Mouse (Mus musculus) common myeloid progenitor, adult 5-6 weeks (primary cell): ENCODE results near the gene Xrcc5. TPM values are rescaled to one million over a fixed set of nuclear protein-coding genes. Genes with fewer than 3 reads are reported as not detected.

Experiments
- ATAC-seq: replicated peaks from 2 replicates; pipeline ENCODE4 v1.8.0; 2016; ENCODE audit warnings: low read depth, mild to moderate bottlenecking, moderate TSS enrichment, inconsistent platforms; ENCODE audit not compliant: poor library complexity, severe bottlenecking
- total RNA-seq: library from RNA; stranded (forward); fragments of 200-1000, 187-1606 nt; gene quantifications from 2 replicates; pipeline ENCODE4 v1.2.3, GENCODE M21; 2017

The Xrcc5 gene
- total RNA-seq, 1 experiment from 2014 or later = 34.4 TPM

DNA sequence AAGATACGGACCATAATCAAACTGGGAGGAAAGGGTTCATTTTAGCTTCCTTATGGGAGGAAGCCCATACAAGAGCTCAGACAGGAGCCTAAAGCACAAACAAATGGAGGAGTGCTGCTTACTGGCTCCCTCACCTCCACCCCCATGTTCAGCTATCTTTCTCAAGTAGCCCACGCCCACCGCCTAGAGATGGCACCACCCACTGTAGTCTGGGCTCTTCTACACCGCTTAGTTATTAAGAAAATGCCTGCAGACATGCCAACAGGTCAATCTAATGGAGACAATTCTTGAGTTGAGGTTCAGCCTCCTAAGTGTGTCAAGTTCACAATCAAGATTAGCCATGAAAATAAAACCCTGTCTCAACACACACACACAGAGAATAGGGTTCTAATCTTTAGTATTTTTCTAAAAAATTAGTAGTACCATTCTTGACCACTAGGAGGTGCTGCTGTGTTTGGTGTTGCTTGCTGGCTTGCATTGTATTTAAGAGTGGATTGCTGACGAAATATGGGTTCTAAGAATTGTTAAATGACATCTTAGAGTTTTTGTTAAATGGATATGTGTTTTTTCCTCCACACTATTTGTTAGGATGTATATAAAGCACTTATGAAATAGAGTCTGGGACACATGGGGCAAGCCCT is 6.3 kb downstream of the Xrcc5 start:
- peak; percentile 72 for ATAC-seq

DNA sequence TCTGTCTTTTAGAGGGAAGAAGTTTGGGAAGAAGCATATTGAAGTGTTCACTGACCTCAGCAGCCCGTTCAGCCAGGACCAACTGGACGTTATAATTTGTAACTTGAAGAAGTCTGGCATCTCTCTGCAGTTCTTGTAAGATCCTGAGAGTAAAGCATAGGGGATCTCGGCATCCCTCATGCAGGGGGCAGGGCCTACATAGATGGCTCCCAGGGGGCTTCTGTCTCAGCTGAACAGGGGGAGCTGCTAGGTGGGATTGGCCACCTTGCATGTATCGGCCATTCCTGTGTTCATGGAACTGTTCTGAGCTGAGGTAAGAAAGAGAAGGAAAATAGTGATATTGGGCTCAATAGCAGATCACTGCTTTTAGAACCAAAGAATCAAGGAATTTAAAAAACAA is 8.2 kb downstream of the Xrcc5 start:
- ATAC-seq = no peak

- ATAC-seq = no peak
These were observed 9.2 kb downstream of the Xrcc5 start for GRCm38 (mm10) chr1:72316409-72316808.

- no peak for ATAC-seq
These were observed 9.7 kb downstream of the Xrcc5 start for GRCm38 (mm10) chr1:72316901-72317300.

DNA sequence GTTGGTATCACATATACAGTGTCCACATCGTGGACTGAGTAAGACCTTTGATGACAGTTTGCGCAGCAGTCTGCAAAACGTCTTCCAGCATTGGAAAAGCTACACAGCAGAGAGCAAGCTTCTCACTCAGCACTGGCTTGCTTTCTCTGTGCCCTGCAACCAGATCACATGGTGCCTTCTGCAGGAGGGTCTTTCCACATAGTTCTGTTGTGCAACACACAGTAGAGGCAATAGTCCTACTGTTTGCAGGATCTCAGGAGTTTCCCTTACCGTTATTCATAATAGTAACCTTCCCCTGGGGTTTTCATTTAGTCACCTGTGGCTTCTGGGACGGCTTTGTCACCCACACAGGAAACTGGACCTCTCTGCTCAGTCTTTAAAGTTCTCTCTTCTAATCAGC is 13.5 kb downstream of the Xrcc5 start:
- ATAC-seq = peak; percentile 45; the same call in 1 of the 2 replicates

GRCm38 (mm10) chr1:72323248-72323647 is 16.0 kb downstream of the Xrcc5 start:
- no peak for ATAC-seq

DNA sequence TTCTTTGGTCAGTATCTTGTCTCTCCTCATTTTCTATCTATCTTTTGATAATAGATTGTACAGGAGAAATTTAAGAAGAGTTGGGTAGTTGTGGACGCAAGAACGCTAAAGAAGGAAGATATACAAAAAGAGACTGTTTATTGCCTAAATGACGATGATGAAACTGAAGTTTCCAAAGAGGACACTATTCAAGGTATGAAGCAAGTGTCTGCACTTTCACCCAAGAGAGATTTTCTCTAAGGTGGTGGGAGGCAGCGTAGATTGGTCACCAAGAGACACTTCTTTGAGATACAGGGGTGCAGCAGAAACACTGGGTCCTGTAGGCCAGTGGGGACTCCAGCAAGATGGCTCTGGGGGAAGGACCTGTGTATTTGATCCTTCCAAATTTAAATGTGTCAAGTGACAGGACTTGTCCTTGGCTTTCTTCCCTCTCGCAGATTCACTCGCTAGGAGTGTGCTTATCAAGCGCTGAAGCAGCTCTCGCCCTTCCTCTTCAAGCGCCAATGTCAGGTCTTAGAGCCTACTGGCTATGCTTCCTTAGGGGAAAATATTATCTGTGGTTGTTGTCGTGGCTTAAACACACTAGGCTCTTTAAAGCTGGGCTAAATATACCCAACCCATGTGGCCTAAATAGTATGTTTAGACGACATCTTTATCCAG is 19.1 kb downstream of the Xrcc5 start:
- no peak for ATAC-seq

- ATAC-seq = no peak
These were observed 27.6 kb downstream of the Xrcc5 start for GRCm38 (mm10) chr1:72334807-72335206.

- ATAC-seq = no peak
These were observed 29.6 kb downstream of the Xrcc5 start for GRCm38 (mm10) chr1:72336780-72337179.

DNA sequence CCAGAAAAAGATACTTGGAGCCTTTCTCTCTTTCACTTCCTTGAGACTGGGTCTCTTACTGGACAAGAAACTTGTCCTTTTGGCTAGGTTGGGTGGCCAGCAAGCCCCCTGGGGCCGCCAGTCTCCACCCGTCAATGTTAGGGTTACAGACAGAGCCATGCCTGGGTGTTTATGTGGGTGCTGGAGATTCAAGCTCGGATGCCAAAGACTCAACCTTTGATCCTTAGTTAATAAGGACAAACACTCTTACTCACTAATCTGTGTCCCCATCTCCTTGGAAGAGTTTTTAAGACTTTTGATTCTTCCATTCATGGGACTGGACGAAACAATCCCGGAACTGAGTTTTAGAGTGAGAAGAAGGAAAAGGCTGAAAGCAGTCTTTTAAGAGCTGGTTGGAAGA is 31.1 kb downstream of the Xrcc5 start:
- ATAC-seq = no peak

DNA sequence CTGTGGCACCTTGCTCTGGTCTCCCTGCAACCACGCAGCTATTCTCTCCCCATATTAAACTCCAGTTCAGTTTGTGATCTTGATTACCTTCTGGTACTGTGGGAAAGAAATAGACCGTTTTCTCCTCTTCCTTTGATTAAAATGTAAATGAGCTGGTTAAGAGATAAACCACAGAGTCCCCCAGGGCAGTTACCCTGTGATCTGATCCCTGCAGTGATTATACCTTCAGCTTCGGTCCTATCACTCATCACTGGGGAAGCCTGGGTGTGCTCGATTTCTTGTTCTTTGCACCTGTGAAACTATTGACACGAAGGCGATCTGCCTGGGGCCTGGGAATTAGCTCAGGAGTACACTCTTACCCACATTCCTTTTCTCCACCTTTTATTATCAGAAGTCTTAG is 40.7 kb downstream of the Xrcc5 start:
- no peak for ATAC-seq

DNA sequence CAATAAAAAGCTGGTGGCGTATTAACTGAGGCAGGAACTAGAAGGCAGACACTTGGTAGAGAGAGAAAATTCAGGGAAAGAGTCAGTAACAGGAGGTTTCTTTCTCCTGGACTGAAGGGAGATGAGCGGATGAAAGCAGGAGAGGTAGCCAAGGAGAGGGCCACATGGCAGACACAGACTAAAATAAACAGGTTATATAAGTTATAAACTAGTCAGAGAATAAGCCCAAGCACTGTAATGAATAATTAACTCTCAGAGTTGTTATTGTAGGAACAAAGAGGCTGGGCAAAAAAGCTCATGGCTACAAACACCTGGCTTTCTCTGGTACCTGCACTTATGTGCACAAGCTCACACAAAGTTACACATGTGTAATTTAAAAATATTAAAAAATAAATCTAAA is 47.6 kb downstream of the Xrcc5 start:
- no peak for ATAC-seq

DNA sequence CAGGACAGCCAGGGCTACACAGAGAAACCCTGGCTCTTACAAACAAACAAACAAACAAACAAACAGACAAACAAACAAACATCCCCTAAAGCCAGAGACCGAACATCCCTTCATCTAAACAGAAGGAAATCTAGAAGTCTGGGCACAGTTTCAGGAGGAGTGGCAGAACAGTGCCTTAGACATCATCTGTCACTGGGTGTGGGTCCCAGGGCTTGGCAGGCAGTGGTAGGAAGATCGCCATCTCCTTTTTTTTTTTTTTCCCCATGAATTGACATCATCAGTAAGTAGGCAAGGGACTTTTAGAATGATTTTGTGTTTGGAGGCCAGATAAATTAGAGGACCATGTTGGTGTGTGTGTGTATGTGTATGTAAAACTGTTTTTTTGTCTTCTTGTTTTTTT is 51.0 kb downstream of the Xrcc5 start:
- no peak for ATAC-seq

- ATAC-seq = peak; percentile 88
These were observed 52.2 kb downstream of the Xrcc5 start for GRCm38 (mm10) chr1:72359462-72359861.

- ATAC-seq = peak; percentile 40
These were observed 53.6 kb downstream of the Xrcc5 start for GRCm38 (mm10) chr1:72360809-72361208.

DNA sequence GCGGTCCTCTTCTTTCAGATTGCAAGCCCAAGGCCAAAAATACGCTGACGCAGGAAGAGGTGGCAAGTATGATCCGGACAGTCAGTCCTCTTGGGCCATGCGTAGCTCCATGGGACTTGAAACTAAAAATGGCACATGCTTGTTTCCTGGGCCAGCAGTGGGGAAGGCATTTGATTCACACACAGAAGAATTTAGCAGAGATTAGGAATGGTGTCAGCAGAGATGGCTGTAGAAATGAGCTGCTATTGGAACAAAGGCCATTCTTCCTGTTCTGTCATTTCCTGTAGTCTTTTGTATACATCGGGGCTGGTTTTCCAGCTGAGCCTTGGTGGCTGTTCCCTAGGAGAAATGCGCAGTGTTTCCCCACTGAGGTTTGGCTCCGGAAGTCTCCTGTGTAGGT is 57.4 kb downstream of the Xrcc5 start:
- no peak for ATAC-seq

- no peak for ATAC-seq
These were observed 65.3 kb downstream of the Xrcc5 start for GRCm38 (mm10) chr1:72372512-72372911.

DNA sequence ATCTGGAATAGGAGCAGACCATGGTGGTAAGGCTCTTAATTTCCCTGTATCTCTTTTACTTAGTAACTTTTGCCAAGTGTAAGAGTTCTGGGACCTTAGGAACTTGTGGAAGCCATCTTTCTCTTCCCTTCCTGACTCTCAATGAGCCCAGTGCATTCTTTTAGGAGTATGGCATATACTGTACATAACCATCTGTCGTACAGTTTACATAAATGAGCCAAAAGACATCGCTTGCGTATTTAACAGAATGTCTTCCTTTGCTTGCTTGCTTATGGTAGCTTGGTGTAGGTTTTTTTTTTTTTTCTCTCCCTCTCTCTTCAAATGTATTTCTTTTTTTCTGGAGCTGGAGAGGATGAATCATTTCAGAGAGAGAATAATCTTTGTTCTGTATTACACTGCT is 65.7 kb downstream of the Xrcc5 start:
- ATAC-seq = no peak

DNA sequence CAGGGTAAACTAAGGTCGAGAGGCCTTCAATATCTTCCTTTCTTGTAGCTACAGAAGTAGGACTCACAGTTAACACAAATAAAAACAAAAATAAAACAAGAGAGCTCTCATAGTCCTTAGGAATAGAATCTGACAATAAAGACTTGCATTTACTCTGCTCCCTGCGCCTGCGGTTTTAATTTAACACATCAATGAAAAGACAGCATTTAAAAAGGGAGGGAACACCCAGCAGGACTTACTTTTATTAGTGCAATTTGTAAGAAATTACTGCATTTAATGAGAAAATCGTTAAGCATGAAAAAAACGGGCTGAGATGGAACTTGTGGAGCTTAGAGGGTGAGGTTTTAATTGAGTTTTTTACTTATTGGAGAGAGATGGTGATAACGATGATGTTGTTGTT is 66.4 kb downstream of the Xrcc5 start:
- no peak for ATAC-seq

DNA sequence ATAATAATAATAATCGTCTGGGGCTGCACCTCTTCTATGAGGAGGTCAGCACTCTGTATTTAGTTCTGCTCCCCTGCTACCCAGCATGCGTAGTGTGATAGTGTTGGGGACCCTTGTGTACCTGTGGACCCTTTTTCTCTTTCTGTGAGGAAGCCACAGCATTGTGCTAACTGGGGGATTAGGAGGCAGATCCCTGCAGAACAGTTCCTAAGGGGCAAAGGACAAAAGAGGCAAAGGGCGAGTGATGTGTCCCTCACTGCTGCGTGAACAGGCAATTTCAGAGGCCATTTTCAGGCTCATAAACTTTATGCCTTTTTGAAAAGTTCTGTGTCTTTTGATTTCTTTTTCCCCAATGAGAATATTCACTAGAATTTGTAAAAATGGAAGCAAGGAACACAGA is 66.8 kb downstream of the Xrcc5 start:
- ATAC-seq = no peak

DNA sequence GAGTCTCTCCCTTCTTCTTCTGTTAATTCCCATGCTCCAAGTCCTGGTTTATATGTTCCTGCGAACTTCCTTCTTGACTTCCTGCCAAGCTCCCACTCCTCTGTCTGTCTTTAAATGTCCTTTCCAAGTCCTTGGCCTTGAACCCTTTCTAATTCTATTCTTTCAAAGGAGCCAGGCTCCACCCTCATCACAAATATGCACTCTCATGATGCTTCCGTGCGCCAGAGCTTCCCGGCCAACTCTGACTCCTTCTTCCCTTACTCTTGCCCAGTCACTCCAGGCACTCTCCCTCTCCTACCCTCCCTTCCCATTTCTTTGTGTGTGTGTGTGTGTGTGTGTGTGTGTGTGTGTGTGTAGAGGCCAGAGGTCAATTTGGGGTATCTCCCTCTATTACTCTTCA is 70.9 kb downstream of the Xrcc5 start:
- ATAC-seq = no peak

DNA sequence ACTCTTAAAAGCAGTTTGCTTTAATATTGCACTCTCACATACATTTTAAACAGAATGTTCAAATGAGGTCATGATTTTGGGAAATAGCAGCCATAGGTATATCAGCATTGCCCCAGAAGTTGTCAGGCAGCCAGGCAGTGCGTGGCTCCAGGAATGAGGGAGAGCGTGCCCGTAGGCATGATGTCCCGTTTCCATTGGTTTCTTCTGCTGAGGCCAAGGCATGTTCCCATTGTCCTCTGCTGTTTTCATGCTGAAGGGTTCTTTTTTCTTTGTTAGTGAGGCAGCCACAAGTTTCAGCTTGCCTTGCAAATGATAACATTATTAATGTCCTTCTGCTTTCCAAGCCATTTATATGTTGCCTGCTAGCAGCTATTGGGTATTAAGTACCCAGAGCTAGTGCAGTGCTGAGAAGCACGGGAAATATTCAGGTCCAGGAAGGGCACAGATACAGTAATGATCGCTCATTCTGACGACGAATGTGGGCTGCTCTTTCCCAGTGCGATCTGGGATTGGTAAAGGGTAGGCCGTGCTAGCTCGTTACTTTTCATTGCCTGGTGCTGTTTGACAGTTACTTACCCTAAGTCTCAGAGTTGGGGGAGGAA is 72.6 kb downstream of the Xrcc5 start:
- ATAC-seq = no peak
